Mouse (Mus musculus) liver, postnatal 0 days (tissue): Measurements from ENCODE around the gene Gm29427. TPM values are rescaled to one million over a fixed set of nuclear protein-coding genes. Genes with fewer than 3 reads are reported as not detected.

ENCODE experiments used
- ATAC-seq: fragments of 200-750 bp; cut with Nextera tagmentation; 2 replicates; pipeline ENCODE4 v1.8.0; 2017; ENCODE audit warnings: mild to moderate bottlenecking, moderate library complexity
- DNase-seq: peaks from one replicate; pipeline ENCODE4 v3.0.0-alpha.2; 2016
- H3K27ac ChIP-seq: fragments of 300-500 bp; sonication (generic); 2 replicates; pipeline ENCODE4 v1.5.1; 2014; ENCODE audit warnings: antibody characterized with exemption, moderate library complexity, mild to moderate bottlenecking, low read depth
- H3K27me3 ChIP-seq: fragments of 300-500 bp; sonication (generic); 2 replicates; pipeline ENCODE4 v1.6.1; 2014; ENCODE audit warnings: low read length, control low read depth, mixed read lengths; ENCODE audit not compliant: insufficient read depth
- H3K36me3 ChIP-seq: fragments of 300-500 bp; sonication (generic); replicated peaks from 2 replicates; pipeline ENCODE4 v1.6.1; 2014; ENCODE audit warnings: mild to moderate bottlenecking, control low read depth, low read length, moderate library complexity, mixed read lengths; ENCODE audit not compliant: insufficient read depth
- H3K4me1 ChIP-seq: fragments of 300-500 bp; sonication (generic); 2 replicates; pipeline ENCODE4 v1.6.1; 2014; ENCODE audit warnings: antibody characterized with exemption, mild to moderate bottlenecking, control low read depth; ENCODE audit not compliant: insufficient read depth
- H3K4me2 ChIP-seq: fragments of 300-500 bp; sonication (generic); 2 replicates; pipeline ENCODE4 v1.6.1; 2014; ENCODE audit warnings: low read depth, mild to moderate bottlenecking, low read length, moderate library complexity, mixed read lengths
- H3K4me3 ChIP-seq: fragments of 300-500 bp; sonication (generic); 2 replicates; pipeline ENCODE4 v1.5.1; 2014; ENCODE audit warnings: low read depth, low read length
- H3K9ac ChIP-seq: fragments of 300-500 bp; sonication (generic); replicated peaks from 2 replicates; pipeline ENCODE4 v1.6.1; 2014; ENCODE audit warnings: mild to moderate bottlenecking, moderate library complexity
- H3K9me3 ChIP-seq: fragments of 300-500 bp; sonication (generic); 2 replicates; pipeline ENCODE4 v1.6.1; 2016; ENCODE audit warnings: mild to moderate bottlenecking, control low read depth, low read length, mixed read lengths
- CTCF ChIP-seq: sonication (generic); IDR thresholded peaks from 2 replicates; pipeline ENCODE4 v1.5.1; 2016; ENCODE audit warnings: antibody characterized with exemption, low read depth
- EP300 ChIP-seq: IDR thresholded peaks from 2 replicates; pipeline ENCODE4 v1.6.1; 2016; ENCODE audit warnings: antibody characterized with exemption, low read depth, mild to moderate bottlenecking
- WGBS: fragments of 180-500 bp; shearing (Covaris S2); extraction: QIAGEN DNeasy Blood & Tissue Kit; methylation state at CpG from one replicate; pipeline ENCODE4 v1.1.7; 2014; ENCODE audit not compliant: insufficient replicate concordance; 5-methylcytosine and 5-hydroxymethylcytosine counted together
- polyA plus RNA-seq: library from polyadenylated mRNA; unstranded; fragments of >200 nt; fragmentation: Nextera tagmentation; extraction: Ambion mirVana; gene quantifications from 2 replicates; pipeline ENCODE4 v1.2.1, GENCODE M21; 2015

Gm29427 gene
- 0.07 TPM in 1 of 2 replicates, not detected in the other for polyA plus RNA-seq

- peaks cover 21% of the 10 kb centered on the region for H3K36me3 ChIP-seq
- ATAC-seq (peak; percentile 90), DNase-seq (peak; percentile 95)
- peak; percentile 83 for TF ChIP-seq EP300
- TF ChIP-seq CTCF, result no peak
- H3K27ac ChIP-seq, result peak within 1 kb of the TSS; percentile 83
- peak within 1 kb of the TSS; percentile 92 for H3K4me2 ChIP-seq
- no peaks in the 10 kb centered on the region for H3K27me3 ChIP-seq
- H3K4me1 ChIP-seq, result peaks cover 16% of the 10 kb centered on the region
- peak within 1 kb of the TSS; percentile 100 for H3K4me3 ChIP-seq
- no peaks in the 10 kb centered on the region for H3K9me3 ChIP-seq
- H3K9ac ChIP-seq, result peak within 1 kb of the TSS; percentile 99
- under 1% methylated on average over 34 of the region's 38 CpGs for WGBS
Measured at GRCm38 (mm10) chr1:130715561-130716217, at the start of gene Gm29427. Gene Gm29427, minus strand, starts transcription at chr1:130715799.

DNA sequence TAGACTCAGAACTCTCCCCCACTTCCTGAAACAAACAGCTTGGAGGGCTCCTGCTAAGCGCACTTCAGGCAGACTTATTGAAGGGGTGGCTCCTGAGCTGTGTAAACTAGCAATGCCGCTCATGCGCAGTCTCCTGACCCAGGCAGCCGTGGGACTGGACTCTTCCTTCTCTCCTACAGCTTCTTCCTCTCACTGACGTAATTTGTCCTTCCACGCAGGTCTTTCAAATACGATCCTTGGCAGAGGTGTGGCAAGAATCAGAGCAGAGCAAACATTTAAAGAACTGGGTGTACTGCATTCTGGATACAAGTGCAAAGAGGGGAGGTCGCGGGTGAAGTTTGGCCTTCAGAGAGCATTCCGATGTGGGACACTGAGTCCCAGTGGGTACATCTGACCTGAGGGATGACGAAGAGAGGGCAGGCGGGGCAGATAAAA lies 48.4 kb upstream of the Gm29427 start:
- Histone ChIP-seq H3K27ac (peak overlapping the region; percentile 45; the same call in 1 of the 2 replicates), H3K36me3 (no peaks in the 10 kb centered on the region), H3K4me3 (no peak overlapping the region), H3K4me1 (peaks cover 7% of the 10 kb centered on the region; the same call in 1 of the 2 replicates), H3K9me3 (no peaks in the 10 kb centered on the region), H3K27me3 (no peaks in the 10 kb centered on the region), H3K9ac (no peak overlapping the region; the same call in 1 of the 2 replicates), H3K4me2 (no peak overlapping the region)
- no peak for TF ChIP-seq CTCF
- TF ChIP-seq EP300, result peak; percentile 90
- WGBS, result 60% methylated on average over 12 of the region's 12 CpGs
- ATAC-seq (peak; percentile 94), DNase-seq (peak; percentile 58)

DNA sequence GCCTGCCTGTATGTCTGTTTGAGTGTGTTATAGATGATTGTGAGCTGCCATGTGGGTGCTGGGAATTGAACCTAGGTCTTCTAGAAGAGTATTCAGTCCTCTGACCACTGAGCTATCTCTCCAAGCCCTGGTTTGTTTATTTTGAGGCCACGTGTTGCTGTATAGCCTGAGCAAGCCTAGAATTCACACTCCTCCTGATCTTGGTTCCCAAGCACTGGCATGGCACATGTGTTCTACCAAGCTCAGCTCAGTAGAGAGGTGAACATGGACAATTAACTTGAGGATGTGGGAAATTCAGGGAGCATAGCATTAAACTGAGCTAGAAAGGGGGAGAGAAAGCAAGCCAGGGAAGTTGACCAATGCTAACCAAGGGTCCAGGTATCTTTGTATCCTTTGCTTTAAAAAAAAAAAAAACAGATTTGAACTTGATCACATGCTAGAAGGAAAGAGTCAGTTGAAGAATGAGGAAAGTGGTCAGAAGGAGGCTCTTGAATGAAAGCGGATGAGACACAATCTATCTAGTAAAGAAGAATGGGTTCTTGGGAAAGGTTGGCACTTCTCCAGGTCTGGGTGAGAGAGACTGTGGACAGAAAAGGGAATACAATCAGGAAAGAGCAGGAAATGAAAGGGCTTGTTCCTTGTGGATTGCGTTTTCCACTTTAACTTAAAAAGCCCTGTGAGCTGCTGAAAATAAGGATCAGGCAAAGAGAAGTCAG lies 46.6 kb upstream of the Gm29427 start:
- no peaks in the 10 kb centered on the region for H3K9me3 ChIP-seq
- no peak overlapping the region for H3K9ac ChIP-seq
- no peaks in the 10 kb centered on the region for H3K27me3 ChIP-seq
- H3K36me3 ChIP-seq, result no peaks in the 10 kb centered on the region
- no peak for TF ChIP-seq CTCF
- TF ChIP-seq EP300, result no peak
- 81% methylated on average over 3 of the region's 3 CpGs for WGBS
- peaks cover 7% of the 10 kb centered on the region; the same call in 1 of the 2 replicates for H3K4me1 ChIP-seq
- ATAC-seq (no peak), DNase-seq (no peak)
- no peak overlapping the region for H3K4me3 ChIP-seq
- no peak overlapping the region for H3K4me2 ChIP-seq
- H3K27ac ChIP-seq, result peak overlapping the region; percentile 55

DNA sequence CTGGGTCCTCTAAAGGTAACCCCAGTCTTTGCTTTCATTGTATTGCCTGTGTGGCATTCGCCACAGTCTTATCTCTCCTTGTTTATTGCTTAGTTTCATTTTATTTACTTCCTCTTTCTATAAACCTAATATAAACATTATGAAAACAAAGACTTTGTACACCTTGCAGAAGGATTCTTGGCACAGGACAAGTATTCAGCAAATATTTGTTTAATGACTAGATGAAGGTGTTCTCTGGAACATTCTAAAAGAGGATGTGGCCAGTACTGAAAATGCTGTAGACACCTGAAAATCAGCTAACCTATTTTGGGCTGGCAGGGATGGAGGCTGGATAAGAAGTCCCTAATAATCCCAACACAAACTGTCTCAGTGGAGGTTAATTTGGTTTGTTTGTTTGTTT lies 46.0 kb upstream of the Gm29427 start:
- peak overlapping the region; percentile 62 for H3K27ac ChIP-seq
- no peak for TF ChIP-seq CTCF
- TF ChIP-seq EP300, result peak; percentile 68
- WGBS, result 44% methylated on average over 1 of the region's 1 CpGs

GRCm38 (mm10) chr1:130759689-130760088 lies 44.1 kb upstream of the Gm29427 start:
- DNase-seq, result no peak
- WGBS, result 56% methylated on average over 9 of the region's 9 CpGs
- no peak overlapping the region for H3K4me3 ChIP-seq
- no peak overlapping the region for H3K9ac ChIP-seq
- H3K9me3 ChIP-seq, result no peaks in the 10 kb centered on the region
- peaks cover 7% of the 10 kb centered on the region; the same call in 1 of the 2 replicates for H3K4me1 ChIP-seq
- H3K27me3 ChIP-seq, result no peaks in the 10 kb centered on the region
- no peak for ATAC-seq
- TF ChIP-seq EP300, result no peak
- no peak for TF ChIP-seq CTCF
- no peaks in the 10 kb centered on the region for H3K36me3 ChIP-seq
- H3K27ac ChIP-seq, result no peak overlapping the region
- no peak overlapping the region for H3K4me2 ChIP-seq

More for the DNA sequence above, 46.0 kb upstream of the Gm29427 start:
- Histone ChIP-seq H3K27me3 (no peaks in the 10 kb centered on the region), H3K4me2 (no peak overlapping the region), H3K4me1 (peaks cover 7% of the 10 kb centered on the region; the same call in 1 of the 2 replicates), H3K36me3 (no peaks in the 10 kb centered on the region), H3K9ac (no peak overlapping the region), H3K4me3 (no peak overlapping the region), H3K9me3 (no peaks in the 10 kb centered on the region)
- ATAC-seq (peak; percentile 35; the same call in 1 of the 2 replicates), DNase-seq (no peak)

GRCm38 (mm10) chr1:130746819-130747218 lies 31.2 kb upstream of the Gm29427 start:
- H3K27me3 ChIP-seq, result no peaks in the 10 kb centered on the region
- peaks cover 17% of the 10 kb centered on the region for H3K36me3 ChIP-seq
- H3K4me2 ChIP-seq, result no peak overlapping the region
- WGBS, result 46% methylated on average over 3 of the region's 3 CpGs
- no peak overlapping the region for H3K4me3 ChIP-seq
- H3K9me3 ChIP-seq, result no peaks in the 10 kb centered on the region
- DNase-seq (no peak), ATAC-seq (no peak)
- H3K4me1 ChIP-seq, result peaks cover 30% of the 10 kb centered on the region
- TF ChIP-seq CTCF (no peak), EP300 (no peak)
- no peak overlapping the region for H3K27ac ChIP-seq
- H3K9ac ChIP-seq, result no peak overlapping the region
